ENCODE assay signal across 10 mouse cellular contexts in the genomic region with DNA sequence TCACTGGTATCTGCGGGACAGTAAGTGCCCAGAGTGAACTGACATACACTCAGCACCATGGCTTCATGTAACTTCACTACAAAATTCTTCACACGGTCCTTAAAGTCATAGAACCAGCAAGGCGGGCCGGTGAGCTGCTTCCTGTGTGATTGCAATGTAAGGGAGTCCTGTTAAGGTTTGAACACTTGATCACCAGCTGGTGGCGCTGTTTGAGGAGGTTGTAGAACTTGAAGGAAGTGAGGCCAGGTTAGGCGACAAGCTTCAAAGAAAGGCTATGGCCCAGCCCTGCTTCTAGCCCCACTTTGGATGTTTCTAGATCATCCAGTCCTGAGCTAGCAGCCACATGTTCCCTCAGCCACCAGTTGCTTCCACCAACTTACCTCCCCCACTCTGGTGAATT.
DNase-seq lines count a peak whose midpoint lies in the region; ATAC-seq and TF ChIP-seq lines count a peak whose summit lies in the region.
"Had no signal": no experiment of that assay in that cellular context is flagged by ENCODE, and none has a peak within 500 bp of the region (broad histone marks: within the 10 kb centered on the region; RNA-seq: fewer than 3 reads in every experiment).

No protein-coding gene starts in this region.

- no peak for ATAC-seq in heart, embryonic 11.5 days (replicated peaks; ENCODE audit: insufficient number of reproducible peaks, low FRiP score, low TSS enrichment)
- ATAC-seq in cerebellum, adult (ENCODE audit: insufficient number of reproducible peaks, low FRiP score, low TSS enrichment) = no peak

- H3K36me3 ChIP-seq in heart, embryonic 11.5 days (ENCODE audit: control insufficient read depth, insufficient read depth, low read length) = no peaks in the 10 kb centered on the region
- H3K36me3 ChIP-seq: heart, embryonic 15.5 days had no signal

- no peak for TF ChIP-seq CTCF in lung, adult 2 months (IDR thresholded peaks at IDR 0.05; ENCODE audit: insufficient read depth, low read length)

- WGBS in heart, embryonic 11.5 days (ENCODE audit: insufficient replicate concordance) = 58% methylated on average over 6 of the region's 6 CpGs
- 55% methylated on average over 6 of the region's 6 CpGs for WGBS in lung, adult 2 months

- no peaks in the 10 kb centered on the region for H3K27me3 ChIP-seq in heart, embryonic 11.5 days (ENCODE audit: control insufficient read depth, insufficient read depth, low read length)
- H3K27me3 ChIP-seq: heart, embryonic 15.5 days had no signal

- H3K4me1 ChIP-seq in heart, embryonic 11.5 days (ENCODE audit: control insufficient read depth, insufficient read depth, low read length) = 0 out of 2 replicates have a peak, but pooled peaks cover 3% of the 10 kb centered on the region
- H3K4me1 ChIP-seq in lung, adult 2 months (ENCODE audit: control insufficient read depth, insufficient read depth, low read length) = no peaks in the 10 kb centered on the region

- H3K4me3 ChIP-seq in heart, embryonic 11.5 days (ENCODE audit: low read depth, low read length) = no peak overlapping the region
- H3K4me3 ChIP-seq in lung, adult 2 months (replicated peaks; ENCODE audit: extremely low read depth, low read depth, low read length) = no peak overlapping the region
- H3K4me3 ChIP-seq: heart, embryonic 15.5 days had no signal

- H3K4me2 ChIP-seq in heart, embryonic 11.5 days = no peak overlapping the region
- H3K4me2 ChIP-seq: heart, embryonic 15.5 days had no signal

- no peak overlapping the region for H3K9ac ChIP-seq in heart, embryonic 11.5 days (ENCODE audit: low read depth, low read length)
- H3K9ac ChIP-seq: heart, embryonic 15.5 days had no signal

- H3K27ac ChIP-seq in heart, embryonic 11.5 days (ENCODE audit: low read depth, low read length) = no peak overlapping the region
- H3K27ac ChIP-seq: heart, embryonic 15.5 days; macrophage had no signal

- H3K9me3 ChIP-seq in heart, embryonic 11.5 days (replicated peaks; ENCODE audit: control insufficient read depth, low read length) = no peaks in the 10 kb centered on the region
- H3K9me3 ChIP-seq: heart, embryonic 15.5 days had no signal

- DNase-seq in heart, adult 18-20 months = peak; percentile 5 to 10
- peak; percentile 68 for DNase-seq in testis, postnatal 10 days (ENCODE audit: low spot score)
- DNase-seq in testis, postnatal 14 days (ENCODE audit: low spot score) = no peak
- DNase-seq in lung, adult 2 months = peak; percentile 15
- DNase-seq in thymus, postnatal 25 days = peak; percentile 74
- no peak for DNase-seq in urinary bladder, adult 18-20 months (ENCODE audit: low spot score in 2 of 2)

- no peak for TF ChIP-seq POLR2A in lung, adult 2 months (IDR thresholded peaks at IDR 0.05; ENCODE audit: borderline replicate concordance, extremely low read depth, low read depth, low read length)

Comparison
In these comparisons a context has a peak if more than half of its experiments do, and no peak if none do; other contexts are left out.
1. DNase-seq: peak in heart, adult 18-20 months (2 of 2), testis, postnatal 10 days (single experiment), lung, adult 2 months (single experiment) and thymus, postnatal 25 days (single experiment); none in testis, postnatal 14 days (single experiment) and urinary bladder, adult 18-20 months (0 of 2).